Mouse (Mus musculus) C2C12 (cell line): ENCODE measurements around the gene Ybey. TPM values are rescaled to one million over a fixed set of nuclear protein-coding genes. Genes with fewer than 3 reads are reported as not detected.

Experiments
- H3K27me3 ChIP-seq: one replicate; pipeline ENCODE4 v1.6.1; 2011; ENCODE audit not compliant: control insufficient read depth, insufficient read depth, insufficient read length
- H3K36me3 ChIP-seq: one replicate; pipeline ENCODE4 v1.6.1; 2011; ENCODE audit not compliant: control insufficient read depth, insufficient read depth
- H3K4me3 ChIP-seq: one replicate; pipeline ENCODE4 v1.5.1; 2011; ENCODE audit warnings: mild to moderate bottlenecking, control low read depth; ENCODE audit not compliant: poor library complexity, insufficient read depth, severe bottlenecking
- H3K79me2 ChIP-seq: one replicate; pipeline ENCODE4 v1.6.1; 2011; ENCODE audit not compliant: control insufficient read depth, insufficient read depth
- H3K79me3 ChIP-seq: one replicate; pipeline ENCODE4 v1.6.1; 2011; ENCODE audit warnings: low read depth, control low read depth
- H3ac ChIP-seq: one replicate; pipeline ENCODE3; 2011; ENCODE audit warnings: low read depth; ENCODE audit not compliant: control insufficient read depth, insufficient read length
- CEBPB ChIP-seq: IDR thresholded peaks from one replicate; pipeline ENCODE4 v1.6.1; 2011; ENCODE audit warnings: low read depth, mild to moderate bottlenecking, control low read depth, moderate library complexity
- CTCF ChIP-seq: IDR thresholded peaks from one replicate; pipeline ENCODE4 v1.5.1; 2011; ENCODE audit not compliant: control insufficient read depth, insufficient read depth, insufficient read length
- FOSL1 ChIP-seq: IDR thresholded peaks from one replicate; pipeline ENCODE4 v1.8.0; 2011; ENCODE audit warnings: mild to moderate bottlenecking, low read length; ENCODE audit not compliant: poor library complexity, insufficient read depth, severe bottlenecking
- MAX ChIP-seq: IDR thresholded peaks from one replicate; pipeline ENCODE4 v1.6.1; 2011; ENCODE audit warnings: mild to moderate bottlenecking, control low read depth
- MYOD1 ChIP-seq: IDR thresholded peaks from one replicate; pipeline ENCODE4 v1.6.1; 2011; ENCODE audit warnings: low read depth; ENCODE audit not compliant: control insufficient read depth, insufficient read length
- MYOG ChIP-seq: IDR thresholded peaks from one replicate; pipeline ENCODE4 v1.6.1; 2011; ENCODE audit not compliant: control insufficient read depth, insufficient read length; ENCODE audit errors: extremely low read depth
- USF1 ChIP-seq: IDR thresholded peaks from one replicate; pipeline ENCODE4 v1.6.1; 2011; ENCODE audit warnings: low read depth, mild to moderate bottlenecking, control low read depth, moderate library complexity
- polyA plus RNA-seq: library from polyadenylated mRNA; unstranded; fragments of >200 nt; fragmentation: generic; extraction: Trizol; gene quantifications from one replicate; pipeline ENCODE4 v1.2.1, GENCODE M21; 2012; ENCODE audit warnings: missing spikeins

Gene Ybey
- polyA plus RNA-seq, 1 experiment: 1.8 TPM

DNA sequence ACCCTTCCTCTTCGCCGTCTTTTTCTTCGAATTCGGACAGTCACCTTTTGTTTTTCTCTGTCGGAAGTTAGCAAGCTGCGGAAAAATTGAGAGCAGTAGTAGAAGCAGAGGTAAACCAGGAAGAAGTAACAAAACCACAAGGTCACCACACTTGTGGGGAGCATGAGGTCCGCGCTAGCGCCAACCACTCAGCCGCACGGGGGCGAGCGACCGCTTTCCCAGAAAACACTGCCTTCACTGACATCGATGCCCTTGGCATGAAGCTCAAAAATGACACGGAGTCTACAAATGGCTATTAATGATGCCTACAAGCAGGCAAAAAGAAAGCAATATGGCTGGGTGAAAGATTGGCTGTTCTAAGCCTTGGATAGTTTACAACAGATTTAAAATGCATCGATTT is 28.6 kb downstream of the Ybey start, which contains the start of gene AC141477.1:
Gene AC141477.1, minus strand, starts transcription at position 164 of the 400 bp plus-strand sequence.
- TF ChIP-seq CTCF: no peak
- no peak for TF ChIP-seq CEBPB
- TF ChIP-seq MYOG: no peak
- TF ChIP-seq MYOD1: no peak
- no peak for TF ChIP-seq USF1
- no peak for TF ChIP-seq FOSL1
- TF ChIP-seq MAX: no peak
- H3ac ChIP-seq: no peak within 1 kb of the TSS
- H3K36me3 ChIP-seq: peaks cover 49% of the 10 kb centered on the region
- H3K79me2 ChIP-seq: peaks cover 46% of the 10 kb centered on the region
- peaks cover 30% of the 10 kb centered on the region for H3K79me3 ChIP-seq
- no peak within 1 kb of the TSS for H3K4me3 ChIP-seq
- H3K27me3 ChIP-seq: no peaks in the 10 kb centered on the region

GRCm38 (mm10) chr10:76439107-76439890 is 29.6 kb downstream of the Ybey start:
- H3K79me2 ChIP-seq: peaks cover 46% of the 10 kb centered on the region
- TF ChIP-seq MYOG: no peak
- no peak for TF ChIP-seq CEBPB
- TF ChIP-seq USF1: no peak
- no peak for TF ChIP-seq MAX
- TF ChIP-seq FOSL1: no peak
- no peak for TF ChIP-seq CTCF
- TF ChIP-seq MYOD1: no peak
- no peaks in the 10 kb centered on the region for H3K27me3 ChIP-seq
- H3K36me3 ChIP-seq: peaks cover 59% of the 10 kb centered on the region
- H3ac ChIP-seq: no peak overlapping the region
- H3K79me3 ChIP-seq: peaks cover 30% of the 10 kb centered on the region
- H3K4me3 ChIP-seq: no peak overlapping the region

- peaks cover 13% of the 10 kb centered on the region for H3K79me2 ChIP-seq
- peaks cover 6% of the 10 kb centered on the region for H3K79me3 ChIP-seq
- no peak overlapping the region for H3K4me3 ChIP-seq
- H3K27me3 ChIP-seq: no peaks in the 10 kb centered on the region
- TF ChIP-seq FOSL1 (no peak), CEBPB (no peak), MYOG (no peak), CTCF (no peak), MAX (no peak), USF1 (no peak), MYOD1 (no peak)
- peaks cover 94% of the 10 kb centered on the region for H3K36me3 ChIP-seq
- H3ac ChIP-seq: no peak overlapping the region
Measured at GRCm38 (mm10) chr10:76433925-76434324, 35.0 kb downstream of the Ybey start.

DNA sequence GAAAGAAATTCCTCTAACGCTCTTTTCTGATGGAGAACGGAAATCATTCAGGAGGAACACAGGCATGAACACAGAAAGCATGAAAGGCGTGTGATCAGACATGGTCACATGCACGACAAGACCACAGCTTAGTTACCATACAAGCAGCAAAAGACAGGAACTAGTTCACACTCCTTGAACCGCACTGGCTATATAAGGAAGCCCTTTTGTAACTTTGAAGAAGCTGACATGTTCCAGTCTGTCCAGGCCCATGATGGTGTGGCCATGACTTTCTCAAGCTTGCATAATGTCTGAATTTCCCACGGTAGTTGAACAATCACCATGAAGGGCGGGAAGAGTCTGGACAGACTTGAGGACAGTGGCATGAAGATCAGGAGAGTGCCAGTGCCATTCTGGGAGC is 43.2 kb downstream of the Ybey start:
- Histone ChIP-seq H3K79me2 (no peaks in the 10 kb centered on the region), H3K4me3 (no peak overlapping the region), H3K36me3 (peaks cover 82% of the 10 kb centered on the region), H3ac (no peak overlapping the region), H3K79me3 (no peaks in the 10 kb centered on the region), H3K27me3 (no peaks in the 10 kb centered on the region)
- no peak for TF ChIP-seq USF1
- no peak for TF ChIP-seq FOSL1
- TF ChIP-seq CTCF: no peak
- no peak for TF ChIP-seq MAX
- no peak for TF ChIP-seq CEBPB
- TF ChIP-seq MYOG: no peak
- TF ChIP-seq MYOD1: no peak

DNA sequence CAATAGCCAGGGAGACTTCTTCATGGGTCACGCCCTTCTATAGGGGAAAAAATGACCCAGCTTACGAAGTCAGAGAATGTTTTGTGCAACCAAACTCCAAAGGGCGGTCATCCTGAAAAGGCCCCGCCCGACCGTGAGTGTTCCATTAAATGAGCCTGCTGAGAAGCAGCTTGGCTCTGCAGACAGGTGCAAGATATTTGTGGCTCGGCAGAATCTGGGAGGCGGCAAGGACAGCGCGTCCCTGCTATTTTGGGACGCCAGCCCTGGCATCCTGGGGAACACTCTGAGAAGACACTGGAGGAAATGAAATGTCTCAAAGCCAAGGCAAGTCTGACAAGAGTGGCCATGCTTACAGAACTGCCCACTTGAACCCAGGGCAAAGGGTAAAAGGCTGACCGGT is 52.1 kb downstream of the Ybey start:
- Histone ChIP-seq H3K36me3 (peaks cover 92% of the 10 kb centered on the region), H3K27me3 (no peaks in the 10 kb centered on the region), H3ac (no peak overlapping the region), H3K4me3 (no peak overlapping the region), H3K79me2 (no peaks in the 10 kb centered on the region), H3K79me3 (no peaks in the 10 kb centered on the region)
- TF ChIP-seq CTCF: no peak
- TF ChIP-seq CEBPB: no peak
- no peak for TF ChIP-seq MAX
- TF ChIP-seq MYOG: no peak
- TF ChIP-seq USF1: no peak
- no peak for TF ChIP-seq MYOD1
- no peak for TF ChIP-seq FOSL1

Other genes with a start within 250 kb of the Ybey start
- 50.2 TPM for gene Prmt2, start 231.2 kb downstream of the Ybey start, polyA plus RNA-seq
- 0.13 TPM for gene S100b, start 215.3 kb downstream of the Ybey start, polyA plus RNA-seq
- 26.0 TPM for gene Dip2a, start 123.8 kb downstream of the Ybey start, polyA plus RNA-seq
- not detected for gene AC141477.1, start 28.7 kb downstream of the Ybey start, polyA plus RNA-seq
- gene Pcnt, start 26.3 kb downstream of the Ybey start, polyA plus RNA-seq: 15.5 TPM
- not detected for gene 2610028H24Rik, start 20.0 kb downstream of the Ybey start, polyA plus RNA-seq
- gene Mcm3ap, start 187 bp downstream of the Ybey start, polyA plus RNA-seq: 31.9 TPM
- gene Lss, start 62.5 kb upstream of the Ybey start, polyA plus RNA-seq: 20.3 TPM
- 0.02 TPM for gene Spatc1l, start 93.2 kb upstream of the Ybey start, polyA plus RNA-seq
- not detected for gene Ftcd, start 106.5 kb upstream of the Ybey start, polyA plus RNA-seq
- gene Col6a2, start 154.5 kb upstream of the Ybey start, polyA plus RNA-seq: 0.39 TPM